Mouse (Mus musculus) heart, postnatal 25 days (tissue): ENCODE results near the gene Shisa2. TPM values are rescaled to one million over a fixed set of nuclear protein-coding genes. Genes with fewer than 3 reads are reported as not detected.

Experiments used
- DNase-seq: peaks from one replicate; pipeline ENCODE4 v3.0.0; 2022; ENCODE audit warnings: low spot score
- intact Hi-C: fragments of 180-260 bp; cut with DNase I; formaldehyde crosslinking; loops from one replicate; pipeline ENCODE4 v1.15.1; 2025
- total RNA-seq, 2 experiments: library from RNA; stranded (reverse); gene quantifications; 2 replicates each; pipeline ENCODE4 v1.2.3; 2021

Shisa2 gene
- total RNA-seq, 2 experiments from 2014 or later = 1.3 to 1.4 TPM

- intact Hi-C loops = no loop called here
- DNase-seq = no peak
These were observed 2.7 kb downstream of the Shisa2 start for GRCm38 (mm10) chr14:59627823-59628222.

- no peak for DNase-seq
- intact Hi-C loops = no loop called here
These were observed 4.2 kb downstream of the Shisa2 start for GRCm38 (mm10) chr14:59629308-59629707.

- intact Hi-C loops = no loop called here
- DNase-seq = no peak
These were observed 5.0 kb downstream of the Shisa2 start for GRCm38 (mm10) chr14:59630096-59630495.

GRCm38 (mm10) chr14:59632067-59632466, 7.0 kb downstream of the Shisa2 start:
- DNase-seq = no peak
- intact Hi-C loops = no loop called here

GRCm38 (mm10) chr14:59633295-59633898, 8.3 kb downstream of the Shisa2 start:
- DNase-seq = no peak
- intact Hi-C loops = no loop called here

GRCm38 (mm10) chr14:59633988-59634387, 8.9 kb downstream of the Shisa2 start:
- intact Hi-C loops = no loop called here

GRCm38 (mm10) chr14:59638906-59639703, 14.0 kb downstream of the Shisa2 start:
- no peak for DNase-seq
- intact Hi-C loops = no loop called here

More at GRCm38 (mm10) chr14:59633988-59634387, 8.9 kb downstream of the Shisa2 start:
- DNase-seq = no peak

- intact Hi-C loops = no loop called here
- no peak for DNase-seq
These were observed 16.7 kb downstream of the Shisa2 start for GRCm38 (mm10) chr14:59641856-59642255.

- DNase-seq = no peak
- intact Hi-C loops = no loop called here
These were observed 18.5 kb downstream of the Shisa2 start for GRCm38 (mm10) chr14:59643582-59643981.

GRCm38 (mm10) chr14:59644166-59644565, 19.1 kb downstream of the Shisa2 start:
- intact Hi-C loops = no loop called here
- no peak for DNase-seq

GRCm38 (mm10) chr14:59644896-59645295, 19.8 kb downstream of the Shisa2 start:
- intact Hi-C loops = no loop called here
- DNase-seq = no peak

GRCm38 (mm10) chr14:59646826-59647697, 22.0 kb downstream of the Shisa2 start:
- intact Hi-C loops = no loop called here
- DNase-seq = no peak

- intact Hi-C loops = no loop called here
- no peak for DNase-seq
These were observed 23.5 kb downstream of the Shisa2 start for GRCm38 (mm10) chr14:59648611-59649010.

GRCm38 (mm10) chr14:59649337-59649736, 24.2 kb downstream of the Shisa2 start:
- intact Hi-C loops = no loop called here
- no peak for DNase-seq

- intact Hi-C loops = no loop called here
- no peak for DNase-seq
These were observed 31.5 kb downstream of the Shisa2 start for GRCm38 (mm10) chr14:59656591-59656990.

- intact Hi-C loops = no loop called here
These were observed 32.0 kb downstream of the Shisa2 start for GRCm38 (mm10) chr14:59657098-59657497.

GRCm38 (mm10) chr14:59672893-59673515, 47.9 kb downstream of the Shisa2 start:
- intact Hi-C loops = no loop called here
- DNase-seq = no peak

More at GRCm38 (mm10) chr14:59657098-59657497, 32.0 kb downstream of the Shisa2 start:
- no peak for DNase-seq

GRCm38 (mm10) chr14:59674556-59674955, 49.4 kb downstream of the Shisa2 start:
- DNase-seq = no peak
- intact Hi-C loops = no loop called here

- DNase-seq = no peak
These were observed 50.2 kb downstream of the Shisa2 start for GRCm38 (mm10) chr14:59675330-59675729.

GRCm38 (mm10) chr14:59677598-59678003, 52.5 kb downstream of the Shisa2 start:
- intact Hi-C loops = no loop called here
- DNase-seq = no peak

More at GRCm38 (mm10) chr14:59675330-59675729, 50.2 kb downstream of the Shisa2 start:
- intact Hi-C loops = no loop called here
